Mouse (Mus musculus) adrenal gland, adult 2 months (tissue): ENCODE measurements at regions not wholly inside any gene's neighbourhood (a gene's known extent, or its start where the extent isn't known, plus 50 kb on each side); places are given as distances from the start of the nearest gene placed in this dataset.

ENCODE experiments used
- DNase-seq: peaks from one replicate; pipeline ENCODE4 v3.0.0; 2021

DNA sequence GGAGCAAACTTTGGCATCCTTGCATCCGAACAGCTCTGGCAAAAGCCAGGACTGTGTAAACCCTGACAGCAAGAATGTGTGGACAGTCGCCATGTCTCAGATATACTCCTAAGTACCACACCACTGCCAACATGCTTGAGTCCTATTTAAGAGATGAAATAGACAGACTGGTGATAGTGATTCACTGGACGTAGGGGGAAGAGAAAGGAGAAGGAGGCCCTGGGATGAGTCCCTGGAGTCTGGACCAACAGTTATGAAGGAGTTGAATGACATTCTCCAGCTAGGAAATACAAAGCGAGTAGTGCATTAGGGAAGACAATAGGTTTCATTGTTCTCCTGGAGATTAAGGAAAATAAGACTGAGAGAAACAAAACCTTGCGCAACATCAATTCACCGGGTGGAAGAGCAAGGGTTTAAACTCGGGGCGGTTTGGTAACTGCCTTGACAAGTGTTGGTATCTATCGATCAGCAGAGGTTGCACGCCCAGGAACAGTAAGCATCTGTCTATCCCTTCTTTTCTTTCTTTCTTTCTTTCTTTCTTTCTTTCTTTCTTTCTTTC, 54.3 kb upstream of the Nrbf2 start:
- DNase-seq: no peak

DNA sequence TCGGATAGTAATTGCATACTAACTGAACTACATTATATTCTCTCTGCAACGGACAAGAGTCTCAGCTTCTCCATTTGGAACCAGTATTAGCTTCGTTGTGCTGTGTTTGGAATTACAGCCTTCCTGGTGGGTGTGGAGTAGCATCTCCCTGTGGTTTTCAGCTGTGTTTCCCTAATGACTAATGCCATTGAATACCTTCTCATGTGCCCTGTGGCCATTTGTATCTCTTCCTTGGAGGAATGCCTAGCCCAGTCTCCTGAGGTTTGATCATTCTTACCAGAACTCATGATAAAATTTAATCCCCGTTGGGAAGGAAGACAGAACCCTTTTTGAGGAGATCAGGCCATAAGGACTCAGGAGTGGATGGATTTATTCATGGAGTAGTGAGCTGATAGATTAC, 59.6 kb upstream of the Nrbf2 start:
- DNase-seq: no peak

DNA sequence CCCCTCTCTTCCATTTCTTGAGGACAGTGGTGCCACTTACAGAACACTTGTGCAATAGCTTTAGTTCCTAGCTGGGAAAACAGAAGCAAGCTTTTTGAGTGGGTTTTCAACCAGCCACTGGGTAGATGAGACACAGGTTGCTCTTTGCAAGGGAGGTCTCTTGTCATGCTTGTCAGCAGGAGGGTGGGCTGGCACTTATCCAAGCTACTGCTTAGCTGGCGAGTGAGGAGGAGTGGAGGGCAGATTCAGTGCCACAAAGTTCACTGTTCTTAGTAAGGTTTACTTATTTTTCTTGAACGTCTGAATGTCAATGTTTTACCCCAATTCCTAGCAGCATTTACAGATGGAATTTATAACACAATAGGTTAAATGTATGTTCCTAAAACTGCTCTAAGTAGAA, 65.9 kb upstream of the Nrbf2 start:
- DNase-seq: no peak

DNA sequence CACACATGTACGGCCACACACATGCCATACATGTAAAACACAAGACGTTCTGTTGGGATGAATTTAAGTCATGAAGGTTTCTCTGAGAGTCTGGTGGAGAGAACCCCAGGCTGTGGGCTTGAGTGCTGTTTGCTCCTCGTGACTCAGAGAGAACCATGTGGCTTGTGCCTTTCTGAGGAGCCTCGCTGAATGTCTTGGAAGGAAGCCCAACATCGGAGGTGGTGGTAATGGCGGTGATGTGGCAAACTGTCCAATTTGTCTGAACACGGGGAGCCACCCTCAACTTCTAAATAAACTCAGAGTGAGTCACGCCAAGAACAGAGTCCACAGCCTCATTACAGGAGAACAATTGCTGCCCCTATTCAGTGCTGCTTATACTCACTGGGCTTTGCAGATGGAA, 75.7 kb upstream of the Nrbf2 start:
- DNase-seq: no peak

DNA sequence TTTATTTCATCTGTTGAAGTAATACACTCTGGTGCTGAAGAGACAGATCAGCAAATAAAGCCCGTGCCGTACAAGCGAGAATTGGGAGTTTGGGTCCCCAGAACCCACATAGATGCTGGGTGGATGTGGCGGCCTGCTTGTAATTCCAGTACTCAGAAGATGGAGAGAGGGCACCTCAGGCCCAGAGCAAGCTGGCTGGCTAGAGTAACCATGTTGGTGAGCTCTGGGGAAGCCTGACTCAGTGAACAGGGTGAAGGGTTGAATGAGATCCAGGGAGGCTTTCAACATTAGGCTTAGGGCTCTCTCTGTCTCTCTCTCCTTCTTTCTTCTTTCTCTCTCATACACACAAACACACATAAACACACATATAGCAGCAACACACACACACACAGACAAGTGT, 76.2 kb upstream of the Nrbf2 start:
- no peak for DNase-seq

DNA sequence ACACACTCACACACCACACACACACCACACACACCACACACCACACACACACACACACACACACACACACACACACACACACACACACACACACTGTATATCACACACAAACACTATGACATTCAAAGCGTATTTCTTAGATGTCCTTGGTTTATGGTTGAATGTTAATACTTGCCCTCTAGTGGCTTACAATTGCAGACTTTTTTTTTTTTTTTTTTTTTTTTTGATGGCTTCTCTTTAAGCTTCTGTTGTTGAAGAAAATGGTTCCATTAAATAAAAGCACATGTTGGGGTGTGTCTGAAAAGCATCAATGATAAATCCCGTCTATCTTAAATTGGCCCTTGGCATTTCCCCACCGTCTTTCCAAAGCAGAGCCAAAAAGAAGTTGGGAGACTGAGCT, 79.5 kb upstream of the Nrbf2 start:
- DNase-seq: no peak

DNA sequence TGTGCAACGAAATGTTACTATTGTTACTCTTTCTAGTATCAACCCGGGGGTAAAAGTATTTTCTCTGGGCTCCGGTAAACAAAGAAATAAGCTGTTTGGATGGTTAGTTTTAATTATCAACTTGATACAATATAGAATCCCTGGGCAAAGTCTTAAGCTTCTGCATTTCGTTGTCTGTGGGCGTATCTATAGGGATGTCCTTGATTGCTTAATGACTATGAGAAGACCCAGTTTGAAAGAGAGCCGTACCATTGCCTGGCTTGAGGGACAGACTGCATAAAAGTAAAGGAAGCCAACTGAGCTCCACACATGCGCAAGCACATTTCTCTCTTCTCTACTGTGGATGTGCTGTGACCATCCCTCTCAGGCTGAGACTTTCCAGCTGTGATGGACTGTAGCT, 80.1 kb upstream of the Nrbf2 start:
- DNase-seq: no peak

DNA sequence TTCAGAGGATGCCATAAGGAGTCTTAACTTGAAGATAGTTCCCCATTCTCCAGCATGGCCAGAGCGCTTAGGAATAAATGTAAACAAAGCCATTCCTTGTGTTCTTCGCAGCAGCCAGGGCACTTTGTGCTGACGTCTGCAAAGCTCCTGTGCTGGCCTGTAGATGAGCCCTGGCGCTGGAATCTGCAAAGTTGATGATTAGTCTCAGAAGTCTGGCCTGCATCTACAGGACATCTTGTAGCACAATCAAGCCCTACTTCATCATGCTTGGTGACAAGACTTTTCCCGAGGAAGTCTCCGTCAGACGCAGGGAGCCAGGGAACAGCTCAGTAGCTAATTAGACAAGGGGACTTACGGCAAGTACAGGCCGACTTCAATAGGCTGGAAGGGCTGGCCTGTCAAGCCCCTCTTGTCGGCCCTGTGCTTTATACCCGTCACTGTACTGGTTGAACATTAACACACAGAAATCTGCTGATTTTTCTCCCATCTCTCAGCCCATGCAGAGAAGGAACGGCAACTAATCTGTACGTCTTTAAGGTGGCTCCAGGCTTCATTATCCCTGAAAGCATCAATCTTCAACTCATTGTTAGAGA, 87.6 kb upstream of the Nrbf2 start:
- no peak for DNase-seq

DNA sequence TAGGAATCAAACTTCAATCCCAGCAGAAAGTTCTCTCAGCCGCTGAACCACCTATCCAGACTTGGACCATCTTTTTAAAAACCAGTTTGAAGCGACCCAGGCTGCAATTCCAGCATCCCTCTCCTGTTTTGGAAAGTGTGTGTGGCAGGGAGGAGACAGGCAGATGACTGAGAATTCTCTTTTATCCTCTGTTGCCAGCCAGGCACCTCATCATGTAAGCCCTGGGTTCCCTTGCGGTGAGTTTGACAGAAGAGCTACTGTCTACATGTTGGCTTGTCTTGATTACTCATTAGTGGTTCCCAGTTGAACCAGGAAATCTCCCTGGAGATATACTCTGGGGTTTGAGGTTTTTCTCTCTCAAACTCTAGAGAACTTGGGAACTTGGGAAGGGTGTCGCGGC, 91.5 kb upstream of the Nrbf2 start:
- no peak for DNase-seq

DNA sequence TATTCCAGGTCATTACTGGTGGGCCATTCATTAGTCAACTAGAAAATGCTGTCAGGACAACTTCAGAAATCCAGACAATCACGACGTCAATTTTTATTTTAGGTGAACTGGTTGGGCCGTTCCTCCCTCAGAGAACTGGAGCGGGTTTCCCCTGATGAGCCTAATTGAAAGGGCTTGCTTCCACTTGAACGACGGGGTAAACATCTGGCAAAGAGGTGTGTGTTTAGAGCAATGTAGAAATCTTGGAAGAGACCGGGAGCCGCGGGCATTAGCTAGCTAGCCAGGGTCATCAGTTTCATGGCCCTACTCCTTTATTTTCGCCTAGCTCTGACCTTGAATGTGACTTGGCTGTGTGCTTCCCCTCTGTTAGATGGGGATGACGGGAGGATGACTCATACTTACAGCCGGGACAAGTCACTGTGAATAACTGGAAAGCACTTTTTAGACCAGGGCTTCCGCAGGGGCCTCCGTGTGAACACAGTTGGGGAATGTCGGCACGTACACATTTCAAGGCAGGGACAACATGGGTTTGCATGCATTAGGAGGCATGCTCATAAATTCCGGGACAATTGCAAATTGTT, 92.6 kb upstream of the Nrbf2 start:
- DNase-seq: peak; percentile 84

DNA sequence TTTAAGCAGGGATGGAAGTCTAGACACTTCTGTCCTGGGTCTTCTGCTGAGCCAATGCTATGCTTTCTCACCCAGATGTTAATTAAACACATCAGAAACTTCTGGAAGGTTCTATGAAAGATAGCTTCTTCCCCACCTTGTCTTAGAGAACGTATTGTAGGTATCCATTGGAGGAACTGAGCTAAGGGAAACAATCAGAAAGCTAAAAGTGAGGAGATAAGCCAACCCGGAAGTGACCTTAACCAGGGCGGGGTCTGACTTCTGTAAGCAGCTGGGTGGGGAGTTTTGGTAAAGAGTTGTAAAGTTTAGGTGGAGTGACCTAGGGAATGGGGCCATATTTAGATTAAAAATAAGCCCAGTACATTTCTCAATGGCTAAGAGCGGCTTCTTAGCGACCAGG, 95.1 kb upstream of the Nrbf2 start:
- DNase-seq: no peak

DNA sequence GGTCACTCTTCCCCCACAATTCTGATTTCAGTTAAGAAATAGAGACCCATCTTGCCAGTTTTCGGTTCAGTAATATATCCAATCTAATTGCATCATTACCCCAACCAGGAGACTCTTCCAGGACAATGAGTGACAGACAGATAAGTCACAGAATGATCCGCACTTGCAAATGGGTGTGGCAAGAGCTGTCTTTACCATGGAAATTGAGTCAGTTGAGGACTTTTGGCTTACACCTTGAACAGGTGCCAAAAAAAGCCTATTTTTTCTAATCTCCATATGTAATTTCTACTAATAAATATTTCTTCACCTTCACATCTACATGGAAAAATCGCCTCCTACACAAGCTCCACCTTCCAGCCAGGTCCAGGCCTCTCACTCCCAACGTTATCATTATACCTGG, 98.2 kb upstream of the Nrbf2 start:
- DNase-seq: no peak

DNA sequence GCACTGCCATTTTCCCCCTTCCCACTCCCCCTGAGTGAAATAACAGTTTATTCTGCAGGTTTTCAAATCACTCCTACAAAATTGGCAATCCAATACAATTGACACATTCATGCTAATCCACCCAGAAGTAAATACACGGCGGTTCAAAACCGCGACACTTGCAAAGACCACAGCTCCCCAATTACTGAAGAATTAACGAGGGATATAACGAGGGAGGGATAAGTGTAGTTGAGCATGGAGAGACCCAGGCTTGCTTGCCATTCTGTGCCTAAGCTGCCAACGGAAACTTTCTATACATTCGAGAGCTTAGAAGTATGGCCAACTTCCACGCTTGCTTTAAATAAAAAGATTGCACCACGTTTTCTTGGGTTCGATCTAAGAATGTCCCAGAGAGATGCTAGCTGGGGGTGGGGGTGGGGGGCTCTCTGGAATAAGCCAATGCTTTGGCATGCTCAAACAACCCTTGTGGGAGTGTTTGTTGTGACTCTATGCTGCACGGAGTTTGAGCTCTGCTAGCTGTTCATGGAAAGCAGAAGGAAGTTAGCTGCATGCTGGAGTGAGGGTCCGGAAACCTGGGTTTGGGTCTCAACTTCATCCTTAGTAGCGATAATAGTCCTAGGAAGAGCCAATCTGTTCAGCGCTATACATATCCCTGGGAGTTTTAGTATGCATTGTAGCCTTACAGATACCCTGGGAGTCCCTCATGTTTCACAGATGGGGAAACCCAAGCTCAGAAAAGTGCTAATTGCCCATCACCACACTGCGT, 98.9 kb upstream of the Nrbf2 start:
- no peak for DNase-seq

DNA sequence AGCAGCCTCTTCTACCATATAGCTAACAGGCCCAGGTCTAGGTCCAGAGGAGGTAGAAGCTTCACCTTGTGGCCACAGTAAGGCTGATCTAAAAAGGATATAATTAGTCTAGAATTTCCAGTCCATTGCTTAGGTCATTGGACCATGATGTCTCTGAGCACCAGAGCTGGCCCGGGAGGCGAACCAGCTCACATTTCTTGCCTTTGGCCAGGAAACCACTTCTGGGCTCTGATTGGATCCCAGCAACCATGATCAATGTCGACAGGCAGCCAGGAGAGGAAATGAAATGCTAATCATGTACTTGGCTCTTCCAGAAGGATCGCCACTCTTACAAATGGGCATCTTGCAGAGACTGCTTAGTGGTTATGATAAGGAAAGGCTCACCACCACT, 99.5 kb upstream of the Nrbf2 start:
- DNase-seq: no peak

DNA sequence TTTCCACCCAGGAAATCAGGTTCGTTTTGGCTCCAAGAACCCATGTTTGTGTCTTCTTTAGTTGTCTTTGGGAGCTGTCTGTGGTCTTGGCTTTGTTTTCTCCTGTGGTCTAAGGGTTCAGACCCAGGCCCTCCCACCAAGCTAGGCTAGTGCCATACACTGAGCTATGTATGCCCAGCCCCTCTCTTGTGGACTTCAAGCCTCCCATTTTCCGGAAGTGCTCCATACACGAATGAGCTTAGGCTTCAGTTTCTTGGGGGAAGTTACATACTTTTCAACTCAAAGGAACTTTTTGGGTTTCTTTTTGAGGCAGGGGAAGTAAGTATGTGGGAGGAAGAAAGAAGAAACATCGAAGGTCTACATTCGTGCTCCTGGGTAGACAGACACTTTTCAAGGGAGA, 100.9 kb upstream of the Nrbf2 start:
- DNase-seq: no peak

DNA sequence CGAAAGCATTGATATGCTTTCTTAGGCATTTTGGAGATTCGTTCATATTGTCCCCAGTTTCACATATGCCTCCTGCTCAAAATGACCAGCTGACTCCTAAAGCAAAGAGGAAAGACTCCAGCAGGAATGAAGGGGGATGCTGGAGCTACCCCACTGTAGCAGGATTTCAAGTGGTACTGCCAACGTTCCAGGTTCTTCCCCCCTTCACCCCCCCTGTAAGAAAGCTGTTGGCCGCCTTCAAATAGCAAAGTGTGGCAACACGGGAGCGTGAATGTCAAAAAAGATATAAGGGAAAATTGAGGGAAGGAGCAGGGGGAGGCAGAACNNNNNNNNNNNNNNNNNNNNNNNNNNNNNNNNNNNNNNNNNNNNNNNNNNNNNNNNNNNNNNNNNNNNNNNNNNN, 103.7 kb upstream of the Nrbf2 start:
- no peak for DNase-seq

DNA sequence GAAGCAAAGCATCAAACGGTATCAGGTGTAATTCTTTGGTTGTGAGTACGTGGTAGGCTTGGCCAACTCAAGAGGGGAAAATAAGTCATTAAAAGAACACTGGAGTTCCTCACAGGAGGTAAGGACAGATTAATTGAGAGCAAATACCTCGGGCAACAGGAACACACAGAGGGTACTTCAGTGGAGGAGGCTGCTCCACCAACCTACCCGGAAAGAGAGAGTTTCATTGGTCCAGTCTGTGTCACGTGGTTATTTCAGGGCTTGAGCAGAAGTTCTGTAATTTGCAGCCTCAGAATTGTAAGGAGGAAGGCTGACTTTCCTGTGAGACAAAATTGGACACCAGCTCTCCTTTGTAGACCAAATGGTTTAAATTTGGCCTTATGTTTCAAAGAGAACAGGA, 115.3 kb upstream of the Nrbf2 start:
- DNase-seq: no peak

DNA sequence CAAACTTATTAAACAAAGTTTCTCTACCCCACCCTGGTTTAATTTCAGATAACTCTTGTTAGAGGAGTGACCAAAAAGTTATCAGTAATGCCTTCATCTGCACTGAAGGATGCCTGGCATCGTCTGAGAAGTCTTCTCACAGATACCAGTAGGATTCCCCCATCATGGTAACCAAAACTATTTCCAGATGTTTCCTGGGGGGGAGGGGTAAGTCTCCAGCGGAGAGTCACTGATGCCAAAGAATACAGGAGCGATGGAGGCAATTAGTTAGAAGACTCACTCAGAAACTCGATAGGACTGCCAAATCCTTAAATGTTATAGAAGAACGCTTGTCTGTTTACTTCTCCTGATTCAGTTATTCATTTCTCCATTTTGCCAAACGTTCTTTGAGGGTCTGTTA, 116.3 kb upstream of the Nrbf2 start:
- DNase-seq: no peak

DNA sequence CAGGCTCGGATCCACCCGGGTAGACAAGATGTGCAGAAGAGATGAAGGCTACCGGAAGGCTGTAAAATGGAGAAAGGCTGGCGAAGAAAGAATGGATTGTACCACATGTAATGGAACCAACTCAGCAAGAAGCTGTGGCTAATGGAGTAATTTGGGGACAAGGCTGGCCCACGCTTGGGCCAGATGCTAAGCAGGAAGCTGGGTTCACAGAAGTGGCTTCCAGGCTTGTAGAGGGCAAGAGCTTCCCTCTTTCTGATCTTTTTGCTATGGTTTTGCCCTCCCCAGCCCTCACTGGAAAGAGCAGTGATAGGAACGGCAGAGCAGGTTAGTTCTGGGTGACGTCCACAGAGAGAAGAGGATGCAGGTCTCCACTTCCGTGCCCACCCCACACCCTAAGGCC, 117.7 kb upstream of the Egr2 start:
- DNase-seq: no peak

DNA sequence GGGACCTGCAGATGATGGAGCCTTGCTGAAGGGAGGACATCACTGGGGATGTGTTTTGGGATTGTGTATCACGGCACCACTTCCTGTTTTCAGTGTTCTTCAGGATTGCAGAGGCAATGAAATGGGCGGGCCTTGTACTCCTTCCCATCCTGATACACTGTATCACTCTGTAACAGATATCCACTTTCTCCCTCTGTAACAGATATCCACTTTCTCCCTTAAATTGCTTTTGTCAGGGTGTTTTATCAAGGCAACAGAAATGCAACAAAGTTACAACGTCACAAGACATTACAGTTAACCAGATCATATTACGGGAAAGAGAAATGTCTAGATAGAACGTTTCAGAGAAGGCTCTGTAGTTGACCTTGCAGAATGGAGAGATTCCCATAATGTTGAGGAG, 114.5 kb upstream of the Egr2 start:
- DNase-seq: no peak

DNA sequence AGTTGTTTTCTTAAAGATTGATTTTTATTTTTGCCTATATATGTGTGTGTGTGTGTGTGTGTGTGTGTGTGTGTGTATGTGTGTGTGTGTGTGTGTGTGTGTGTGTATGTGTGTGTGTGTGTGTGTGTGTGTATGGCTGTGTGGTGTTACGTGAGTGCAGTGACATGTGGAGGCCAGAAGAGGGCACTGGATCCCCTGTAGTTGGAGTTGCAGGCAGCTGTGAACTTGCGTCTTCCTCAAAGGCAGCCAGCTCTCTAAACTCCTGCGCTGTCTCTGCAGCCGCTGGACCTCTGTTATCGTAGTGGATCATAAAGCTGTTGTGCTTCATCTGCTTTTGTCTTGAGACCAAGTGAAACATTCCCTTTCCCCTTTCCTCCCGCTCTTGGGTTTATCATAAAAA, 109.9 kb upstream of the Egr2 start:
- no peak for DNase-seq

DNA sequence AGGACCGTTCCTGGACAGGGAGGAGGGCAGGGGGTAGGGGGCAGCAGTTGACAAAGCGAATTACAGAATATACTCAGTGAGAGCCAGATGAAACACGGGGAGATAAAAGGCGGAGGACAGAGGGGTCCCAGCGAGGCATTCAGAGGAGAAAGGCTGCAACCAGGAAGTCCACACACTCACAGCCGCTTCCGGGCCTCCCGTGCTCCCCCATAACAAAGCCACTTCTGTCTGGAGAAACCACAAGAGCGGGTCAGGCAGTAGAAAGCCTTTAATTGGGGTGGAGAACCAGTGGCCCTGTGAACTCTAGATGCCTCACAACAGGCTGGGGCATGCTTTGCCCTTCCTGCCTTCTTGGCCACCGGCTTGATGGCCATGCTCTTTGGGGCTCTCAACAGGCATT, 108.1 kb upstream of the Egr2 start:
- no peak for DNase-seq

DNA sequence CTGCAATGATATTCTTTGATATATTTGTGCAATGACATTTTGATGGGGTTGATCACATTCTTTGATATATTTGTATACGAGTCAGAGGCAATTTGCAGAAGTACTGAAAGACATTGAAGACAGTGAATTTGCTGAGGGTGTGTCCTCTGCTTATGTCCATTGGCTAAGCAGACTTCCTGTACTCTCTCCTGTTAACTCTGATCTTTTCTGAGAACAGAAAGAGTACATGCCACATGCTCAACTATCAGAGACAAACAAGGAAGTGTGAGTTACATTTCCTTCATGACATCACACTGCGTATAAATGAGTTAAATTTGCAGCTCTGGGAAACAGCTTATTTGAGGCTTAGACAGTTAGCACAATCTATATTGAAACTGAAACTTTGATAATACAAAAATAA, 104.5 kb upstream of the Egr2 start:
- no peak for DNase-seq
